Mouse (Mus musculus) limb, embryonic 14.5 days (tissue): Measurements from ENCODE around the gene Speg. TPM values are rescaled to one million over a fixed set of nuclear protein-coding genes. Genes with fewer than 3 reads are reported as not detected.

Experiments used
- ATAC-seq: fragments of 200-750 bp; cut with Nextera tagmentation; 2 replicates; pipeline ENCODE4 v1.8.0; 2017; ENCODE audit warnings: low read depth, moderate number of reproducible peaks, moderate TSS enrichment; ENCODE audit not compliant: low FRiP score
- DNase-seq: peaks from one replicate; pipeline ENCODE4 v3.0.0-alpha.2; 2015; ENCODE audit warnings: low spot score
- H3K27ac ChIP-seq: fragments of 300-500 bp; sonication (generic); replicated peaks from 2 replicates; pipeline ENCODE4 v1.5.1; 2014; ENCODE audit warnings: low read depth, mild to moderate bottlenecking, low read length, moderate library complexity, mixed read lengths
- H3K27me3 ChIP-seq: fragments of 300-500 bp; sonication (generic); 2 replicates; pipeline ENCODE4 v1.6.1; 2014; ENCODE audit warnings: low read length, mixed read lengths; ENCODE audit not compliant: control insufficient read depth, insufficient read depth
- H3K36me3 ChIP-seq: fragments of 300-500 bp; sonication (generic); 2 replicates; pipeline ENCODE4 v1.6.1; 2014; ENCODE audit warnings: mild to moderate bottlenecking, low read length, moderate library complexity, mixed read lengths; ENCODE audit not compliant: control insufficient read depth, insufficient read depth
- H3K4me1 ChIP-seq: fragments of 300-500 bp; sonication (generic); 2 replicates; pipeline ENCODE4 v1.6.1; 2014; ENCODE audit warnings: antibody characterized with exemption, low read length, mixed read lengths; ENCODE audit not compliant: control insufficient read depth, insufficient read depth
- H3K4me2 ChIP-seq: fragments of 300-500 bp; sonication (generic); replicated peaks from 2 replicates; pipeline ENCODE4 v1.6.1; 2014; ENCODE audit warnings: low read depth, mild to moderate bottlenecking, low read length, moderate library complexity; ENCODE audit not compliant: severe bottlenecking
- H3K4me3 ChIP-seq: fragments of 300-500 bp; sonication (generic); replicated peaks from 2 replicates; pipeline ENCODE4 v1.5.1; 2014; ENCODE audit warnings: low read length
- H3K9ac ChIP-seq: fragments of 300-500 bp; sonication (generic); 2 replicates; pipeline ENCODE4 v1.6.1; 2014; ENCODE audit warnings: mild to moderate bottlenecking, low read depth, low read length, moderate library complexity; ENCODE audit not compliant: severe bottlenecking
- H3K9me3 ChIP-seq: fragments of 300-500 bp; sonication (generic); 2 replicates; pipeline ENCODE4 v1.6.1; 2016; ENCODE audit warnings: low read length; ENCODE audit not compliant: control insufficient read depth
- POLR2A ChIP-seq: fragments of 200-500 bp; IDR thresholded peaks from 2 replicates; pipeline ENCODE4 v1.8.0; 2012; ENCODE audit warnings: inconsistent platforms, mild to moderate bottlenecking, moderate library complexity, borderline replicate concordance; ENCODE audit not compliant: insufficient read depth, insufficient read length; ENCODE audit errors: extremely low read depth
- WGBS: fragments of 180-500 bp; shearing (Covaris S2); extraction: QIAGEN DNeasy Blood & Tissue Kit; methylation state at CpG from one replicate; pipeline ENCODE4 v1.1.7; 2014; 5-methylcytosine and 5-hydroxymethylcytosine counted together
- polyA plus RNA-seq, 2 experiments: library from polyadenylated mRNA; depleted of rRNA in 1 of 2; stranded (reverse) in 1 of 2; unstranded in 1 of 2; fragments of >200 nt; fragmentation: Nextera tagmentation in 1 of 2; extraction: Ambion mirVana in 1 of 2; gene quantifications; 2 replicates each; pipeline versions ENCODE4 v1.2.1 to v1.2.3; 2012 to 2014

The Speg gene
- polyA plus RNA-seq, 2 experiments: 15.3 to 77.9 TPM

DNA sequence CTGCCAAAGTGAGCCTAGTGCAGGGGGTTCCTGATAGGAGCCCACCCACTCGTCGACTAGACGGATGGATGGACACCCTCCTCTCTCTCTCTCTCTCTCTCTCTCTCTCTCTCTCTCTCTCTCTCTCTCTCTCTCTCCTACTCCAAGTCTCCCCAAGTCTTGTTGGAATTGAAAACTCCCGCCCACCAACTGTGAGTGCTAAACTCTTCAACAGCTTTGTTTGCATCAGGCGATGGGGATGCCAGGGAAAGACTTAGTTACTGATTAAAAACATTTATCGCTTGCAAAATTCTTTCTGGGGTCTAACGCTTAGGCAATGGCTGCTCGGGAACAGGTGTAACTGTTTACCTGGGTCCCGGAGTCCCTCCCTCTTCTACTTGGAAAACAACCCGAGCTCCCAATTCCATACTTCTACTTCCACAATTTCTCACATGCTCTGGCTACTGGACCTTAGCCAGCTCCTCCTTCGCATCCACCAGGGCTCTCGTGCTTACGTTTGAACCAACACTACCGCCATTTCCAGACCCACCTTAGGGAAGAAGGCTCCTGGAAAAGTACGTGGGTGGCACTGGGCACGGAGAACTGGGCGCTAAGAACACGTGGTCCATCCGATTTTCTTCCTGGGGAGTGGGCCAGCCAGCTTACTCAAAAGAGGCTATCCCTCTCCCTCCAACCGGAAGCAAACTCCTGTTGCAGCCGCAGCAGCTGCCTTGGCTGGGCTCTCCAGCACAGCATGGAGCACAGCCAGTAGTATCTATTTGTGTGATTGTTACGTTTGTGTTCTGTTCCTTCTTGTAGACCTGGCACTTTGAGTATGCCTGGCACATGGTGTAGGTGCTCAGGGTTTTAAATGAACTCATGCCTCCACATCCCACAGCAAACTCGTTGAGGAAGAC, 83.9 kb downstream of the Speg start:
- Histone ChIP-seq H3K27me3 (peaks cover 24% of the 10 kb centered on the region), H3K9ac (peak overlapping the region; percentile 38), H3K27ac (no peak overlapping the region), H3K9me3 (no peaks in the 10 kb centered on the region), H3K36me3 (no peaks in the 10 kb centered on the region), H3K4me1 (peaks cover 19% of the 10 kb centered on the region), H3K4me3 (peak overlapping the region; percentile 31), H3K4me2 (peak overlapping the region; percentile 53)
- DNase-seq (no peak), ATAC-seq (no peak; the same call in 1 of the 2 replicates)
- WGBS: 11% methylated on average over 23 of the region's 23 CpGs
- no peak for TF ChIP-seq POLR2A

DNA sequence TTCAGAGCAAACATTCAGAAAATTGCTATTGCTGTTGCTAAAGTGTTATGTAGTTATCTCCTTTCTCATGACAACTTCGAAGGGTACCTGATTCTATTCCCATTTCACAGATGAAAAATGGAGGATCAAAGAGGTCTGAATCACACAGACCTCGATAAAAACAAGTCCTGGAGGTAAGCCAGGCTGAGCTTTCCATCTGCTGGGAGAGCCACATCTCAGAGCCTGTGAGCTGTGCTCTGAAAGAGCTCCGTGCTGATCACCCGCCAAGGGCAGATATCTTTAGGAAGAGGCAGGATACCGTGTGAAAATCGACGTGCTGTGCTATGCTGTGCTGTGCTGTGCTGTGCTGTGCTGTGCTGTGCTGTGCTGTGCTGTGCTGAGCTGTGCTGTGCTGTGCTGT, 85.2 kb downstream of the Speg start:
- Histone ChIP-seq H3K9me3 (no peaks in the 10 kb centered on the region), H3K9ac (no peak overlapping the region), H3K4me1 (peaks cover 19% of the 10 kb centered on the region), H3K4me2 (no peak overlapping the region), H3K27me3 (peaks cover 24% of the 10 kb centered on the region), H3K4me3 (no peak overlapping the region), H3K27ac (no peak overlapping the region), H3K36me3 (no peaks in the 10 kb centered on the region)
- no peak for ATAC-seq
- DNase-seq: no peak
- WGBS: 74% methylated on average over 7 of the region's 7 CpGs
- TF ChIP-seq POLR2A: no peak

DNA sequence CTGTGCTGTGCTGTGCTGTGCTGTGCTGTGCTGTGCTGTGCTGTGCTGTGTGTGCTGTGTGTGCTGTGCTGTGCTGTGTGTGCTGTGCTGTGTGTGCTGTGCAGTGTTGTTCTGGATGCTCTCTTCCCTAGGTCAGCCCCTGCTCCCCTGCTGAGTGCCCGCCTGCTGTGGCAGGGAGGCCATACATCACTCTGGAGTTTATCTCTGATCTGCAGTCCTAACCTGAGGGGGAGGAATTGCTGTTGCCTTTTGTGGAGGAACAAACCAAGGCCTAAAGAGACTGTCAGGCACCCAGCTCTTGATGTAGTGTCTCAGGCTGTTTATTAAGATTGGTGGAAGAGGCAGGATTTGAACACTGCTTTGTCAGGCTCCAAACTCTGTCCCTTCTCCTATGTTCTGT, 87.5 kb downstream of the Speg start:
- no peak overlapping the region for H3K4me2 ChIP-seq
- H3K27ac ChIP-seq: no peak overlapping the region
- ATAC-seq: no peak
- WGBS: 45% methylated on average over 1 of the region's 1 CpGs
- no peak for TF ChIP-seq POLR2A
- no peak overlapping the region for H3K9ac ChIP-seq
- H3K4me1 ChIP-seq: peaks cover 18% of the 10 kb centered on the region
- H3K27me3 ChIP-seq: peaks cover 10% of the 10 kb centered on the region
- no peaks in the 10 kb centered on the region for H3K36me3 ChIP-seq
- no peaks in the 10 kb centered on the region for H3K9me3 ChIP-seq
- DNase-seq: no peak
- no peak overlapping the region for H3K4me3 ChIP-seq

DNA sequence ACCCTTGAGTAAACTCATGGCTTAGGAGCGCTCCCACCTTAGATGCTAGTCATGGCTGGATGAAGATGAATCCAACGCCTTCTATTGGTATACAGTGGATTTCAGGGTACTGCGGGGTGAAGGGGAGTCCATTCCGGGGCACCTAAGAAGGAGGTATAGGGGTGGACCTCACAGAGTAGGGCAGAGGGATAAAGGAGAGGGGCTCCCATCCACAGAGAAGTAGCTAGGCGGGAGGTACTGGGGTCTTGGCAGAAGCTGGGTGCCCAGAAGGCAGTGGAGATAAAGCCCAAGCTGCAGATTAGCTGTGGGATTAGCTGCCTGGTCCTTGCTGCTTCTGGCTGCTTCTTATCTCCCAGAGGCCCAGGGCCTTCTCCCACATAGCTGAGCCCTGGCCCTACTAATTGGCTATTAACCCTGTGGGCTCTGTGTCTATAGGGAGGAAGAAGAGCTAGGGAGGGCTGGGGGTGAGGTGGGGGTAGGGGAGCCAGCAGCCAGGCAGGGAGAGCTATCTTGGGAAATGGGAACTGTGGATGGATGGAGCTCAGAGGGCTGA, 88.6 kb downstream of the Speg start:
- Histone ChIP-seq H3K36me3 (no peaks in the 10 kb centered on the region), H3K9ac (no peak overlapping the region), H3K9me3 (no peaks in the 10 kb centered on the region), H3K4me3 (no peak overlapping the region), H3K27me3 (peaks cover 10% of the 10 kb centered on the region), H3K4me1 (peaks cover 7% of the 10 kb centered on the region), H3K4me2 (no peak overlapping the region), H3K27ac (no peak overlapping the region)
- no peak for TF ChIP-seq POLR2A
- ATAC-seq: no peak
- 77% methylated on average over 5 of the region's 5 CpGs for WGBS
- no peak for DNase-seq

GRCm38 (mm10) chr1:75467215-75467927, 92.3 kb downstream of the Speg start:
- Histone ChIP-seq H3K4me3 (no peak overlapping the region), H3K9me3 (no peaks in the 10 kb centered on the region), H3K36me3 (peaks cover 4% of the 10 kb centered on the region; the same call in 1 of the 2 replicates), H3K4me1 (no peaks in the 10 kb centered on the region), H3K4me2 (no peak overlapping the region; the same call in 1 of the 2 replicates), H3K27me3 (no peaks in the 10 kb centered on the region), H3K9ac (no peak overlapping the region), H3K27ac (no peak overlapping the region)
- peak; percentile 91 for ATAC-seq
- WGBS: 7% methylated on average over 14 of the region's 14 CpGs
- peak; percentile 84 for DNase-seq
- no peak for TF ChIP-seq POLR2A
